In the genomic region with DNA sequence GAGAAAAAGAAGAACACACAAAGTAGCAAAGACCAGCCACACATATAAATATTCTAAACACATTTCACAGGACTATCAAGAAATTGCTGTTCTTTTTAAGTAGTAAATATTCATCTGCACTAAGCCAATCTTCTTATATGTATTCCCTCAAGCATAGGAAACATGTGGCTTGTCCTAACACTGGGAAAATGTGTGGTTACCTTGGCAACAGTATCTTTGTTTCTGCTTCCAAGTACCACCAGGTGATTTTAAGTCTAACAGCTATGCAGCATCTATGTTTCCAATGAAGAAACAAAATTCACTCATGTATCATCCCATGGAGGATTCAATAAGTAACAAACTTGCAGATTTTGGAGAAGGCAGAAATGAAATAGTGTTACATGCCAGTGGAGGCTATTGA, we compare ENCODE assay signal across 20 mouse cellular contexts. TPM values are rescaled to one million over a fixed set of nuclear protein-coding genes. Genes with fewer than 3 reads are reported as not detected.
A peak's percentile ranks its signal among the peaks of the same experiment; 100 is the strongest.
DNase-seq lines count a peak whose midpoint lies in the region; ATAC-seq and TF ChIP-seq lines count a peak whose summit lies in the region.
"Had no signal": no experiment of that assay in that cellular context is flagged by ENCODE, and none has a peak within 500 bp of the region (broad histone marks: within the 10 kb centered on the region; RNA-seq: fewer than 3 reads in every experiment).

No protein-coding gene starts in this region.

- no peaks in the 10 kb centered on the region for H3K36me3 ChIP-seq in forebrain, embryonic 14.5 days (ENCODE audit: control insufficient read depth, insufficient read depth, low read length)
- H3K36me3 ChIP-seq in forebrain, embryonic 13.5 days (ENCODE audit: poor library complexity, severe bottlenecking), result no peaks in the 10 kb centered on the region
- no peaks in the 10 kb centered on the region for H3K36me3 ChIP-seq in hindbrain, postnatal 0 days (ENCODE audit: insufficient read depth, low read length)
- H3K36me3 ChIP-seq in hindbrain, embryonic 13.5 days, result no peaks in the 10 kb centered on the region
- H3K36me3 ChIP-seq in midbrain, embryonic 16.5 days (ENCODE audit: control insufficient read depth, insufficient read depth, low read length), result no peaks in the 10 kb centered on the region
- no peaks in the 10 kb centered on the region for H3K36me3 ChIP-seq in midbrain, embryonic 13.5 days
- H3K36me3 ChIP-seq: forebrain, embryonic 10.5 days; intestine, embryonic 15.5 days had no signal

- H3K27ac ChIP-seq in forebrain, embryonic 14.5 days (ENCODE audit: low read depth, low read length), result no peak overlapping the region
- H3K27ac ChIP-seq in forebrain, embryonic 13.5 days, result no peak overlapping the region
- H3K27ac ChIP-seq in hindbrain, postnatal 0 days, result no peak overlapping the region; the same call in 1 of the 2 replicates
- no peak overlapping the region for H3K27ac ChIP-seq in hindbrain, embryonic 13.5 days
- peak overlapping the region; percentile 60; the same call in 1 of the 2 replicates for H3K27ac ChIP-seq in midbrain, embryonic 16.5 days (ENCODE audit: low read length)
- H3K27ac ChIP-seq in midbrain, embryonic 13.5 days, result no peak overlapping the region
- H3K27ac ChIP-seq: forebrain, embryonic 10.5 days; gastrocnemius, adult 2 months; hindbrain, embryonic 14.5 days; intestine, embryonic 15.5 days had no signal

- no peak overlapping the region for H3K9ac ChIP-seq in forebrain, embryonic 14.5 days (ENCODE audit: low read length)
- H3K9ac ChIP-seq in forebrain, embryonic 13.5 days, result no peak overlapping the region
- no peak overlapping the region for H3K9ac ChIP-seq in hindbrain, postnatal 0 days (replicated peaks; ENCODE audit: low read length)
- H3K9ac ChIP-seq in hindbrain, embryonic 13.5 days, result no peak overlapping the region
- H3K9ac ChIP-seq in midbrain, embryonic 16.5 days (ENCODE audit: low read depth, low read length), result no peak overlapping the region
- H3K9ac ChIP-seq in midbrain, embryonic 13.5 days (replicated peaks), result no peak overlapping the region
- H3K9ac ChIP-seq: hindbrain, embryonic 14.5 days; intestine, embryonic 15.5 days had no signal

- H3K4me2 ChIP-seq in forebrain, embryonic 14.5 days (ENCODE audit: low read length), result no peak overlapping the region
- no peak overlapping the region for H3K4me2 ChIP-seq in forebrain, embryonic 13.5 days
- no peak overlapping the region for H3K4me2 ChIP-seq in hindbrain, postnatal 0 days (ENCODE audit: low read depth, low read length)
- no peak overlapping the region for H3K4me2 ChIP-seq in hindbrain, embryonic 13.5 days
- no peak overlapping the region for H3K4me2 ChIP-seq in midbrain, embryonic 16.5 days (ENCODE audit: low read length)
- H3K4me2 ChIP-seq in midbrain, embryonic 13.5 days (replicated peaks), result no peak overlapping the region
- H3K4me2 ChIP-seq: heart, embryonic 11.5 days; hindbrain, embryonic 14.5 days; intestine, embryonic 15.5 days had no signal

- H3K4me1 ChIP-seq in forebrain, embryonic 14.5 days (ENCODE audit: control insufficient read depth, insufficient read depth, low read length), result no peaks in the 10 kb centered on the region
- H3K4me1 ChIP-seq in forebrain, embryonic 13.5 days, result no peaks in the 10 kb centered on the region
- H3K4me1 ChIP-seq in hindbrain, postnatal 0 days (ENCODE audit: insufficient read depth, low read length), result no peaks in the 10 kb centered on the region
- H3K4me1 ChIP-seq in hindbrain, embryonic 13.5 days (replicated peaks), result no peaks in the 10 kb centered on the region
- peaks cover 16% of the 10 kb centered on the region for H3K4me1 ChIP-seq in midbrain, embryonic 16.5 days (ENCODE audit: control insufficient read depth, insufficient read depth, low read length)
- peaks cover 7% of the 10 kb centered on the region for H3K4me1 ChIP-seq in midbrain, embryonic 13.5 days (replicated peaks)
- H3K4me1 ChIP-seq: forebrain, embryonic 10.5 days had no signal

- H3K9me3 ChIP-seq in forebrain, embryonic 14.5 days (replicated peaks; ENCODE audit: control insufficient read depth, low read length), result no peaks in the 10 kb centered on the region
- no peaks in the 10 kb centered on the region for H3K9me3 ChIP-seq in forebrain, embryonic 13.5 days (replicated peaks)
- no peaks in the 10 kb centered on the region for H3K9me3 ChIP-seq in hindbrain, postnatal 0 days (ENCODE audit: low read length)
- 0 out of 2 replicates have a peak, but pooled peaks cover 3% of the 10 kb centered on the region for H3K9me3 ChIP-seq in hindbrain, embryonic 13.5 days
- H3K9me3 ChIP-seq in midbrain, embryonic 16.5 days (replicated peaks; ENCODE audit: control insufficient read depth, low read length, poor library complexity, severe bottlenecking), result no peaks in the 10 kb centered on the region
- no peaks in the 10 kb centered on the region for H3K9me3 ChIP-seq in midbrain, embryonic 13.5 days
- H3K9me3 ChIP-seq: forebrain, embryonic 10.5 days; intestine, embryonic 15.5 days had no signal

- no peak for ATAC-seq in forebrain, embryonic 14.5 days
- no peak for ATAC-seq in forebrain, embryonic 13.5 days
- ATAC-seq in hindbrain, postnatal 0 days, result no peak
- ATAC-seq in hindbrain, embryonic 13.5 days (ENCODE audit: low FRiP score), result no peak
- ATAC-seq in midbrain, embryonic 16.5 days, result no peak
- ATAC-seq in midbrain, embryonic 13.5 days, result no peak
- ATAC-seq: activated CD4-positive, CD25-positive, alpha-beta regulatory T cell, adult 4 months; forebrain, embryonic 16.5 days; intestine, embryonic 15.5 days had no signal

- TF ChIP-seq CTCF in hindbrain, postnatal 0 days (IDR thresholded peaks at IDR 0.05; ENCODE audit: low read depth), result no peak

- peak; percentile 36 for DNase-seq in forebrain, embryonic 14.5 days (ENCODE audit: low spot score)
- DNase-seq in hindbrain, postnatal 0 days (ENCODE audit: low spot score), result peak; percentile 40
- DNase-seq: adrenal gland, adult 8-10 months; adrenal gland, postnatal 25 days; cerebellum, adult 18-20 months; cerebellum, adult 9-10 months; cerebellum, postnatal 14 days; gastrocnemius, adult 2 months; gastrocnemius, postnatal 14 days; heart, adult 11 months had no signal

- no peaks in the 10 kb centered on the region for H3K27me3 ChIP-seq in forebrain, embryonic 14.5 days (replicated peaks; ENCODE audit: control insufficient read depth, insufficient read depth, low read length)
- no peaks in the 10 kb centered on the region for H3K27me3 ChIP-seq in forebrain, embryonic 13.5 days
- no peaks in the 10 kb centered on the region for H3K27me3 ChIP-seq in hindbrain, postnatal 0 days (ENCODE audit: insufficient read depth, low read length)
- H3K27me3 ChIP-seq in hindbrain, embryonic 13.5 days, result no peaks in the 10 kb centered on the region
- H3K27me3 ChIP-seq in midbrain, embryonic 16.5 days (ENCODE audit: control insufficient read depth, insufficient read depth, low read depth, low read length), result no peaks in the 10 kb centered on the region
- H3K27me3 ChIP-seq in midbrain, embryonic 13.5 days, result no peaks in the 10 kb centered on the region
- H3K27me3 ChIP-seq: intestine, embryonic 15.5 days had no signal

- H3K4me3 ChIP-seq in forebrain, embryonic 14.5 days (ENCODE audit: low read depth, low read length), result no peak overlapping the region
- no peak overlapping the region for H3K4me3 ChIP-seq in forebrain, embryonic 13.5 days
- H3K4me3 ChIP-seq in hindbrain, postnatal 0 days (ENCODE audit: low read length), result no peak overlapping the region
- no peak overlapping the region for H3K4me3 ChIP-seq in hindbrain, embryonic 13.5 days
- no peak overlapping the region for H3K4me3 ChIP-seq in midbrain, embryonic 16.5 days (ENCODE audit: low read depth, low read length)
- H3K4me3 ChIP-seq in midbrain, embryonic 13.5 days (replicated peaks), result no peak overlapping the region
- H3K4me3 ChIP-seq: forebrain, embryonic 10.5 days; gastrocnemius, adult 2 months; intestine, embryonic 15.5 days had no signal

RNA-seq across cellular contexts. Expression of a gene that starts 25.0 kb away (rescaled TPM):
- polyA plus RNA-seq in forebrain, embryonic 14.5 days (2014; fragmentation: Nextera tagmentation; extraction: Ambion mirVana), result 142 and 195 TPM in 2 replicates
- polyA plus RNA-seq in forebrain, embryonic 13.5 days (2015; fragmentation: Nextera tagmentation; extraction: Ambion mirVana), result 148 and 156 TPM in 2 replicates
- total RNA-seq in hindbrain, postnatal 0 days (2014; rRNA removed), result 82.1 and 85.3 TPM in 2 replicates
- 72.4 and 74.4 TPM in 2 replicates for polyA plus RNA-seq in hindbrain, postnatal 0 days (2015; fragmentation: Nextera tagmentation; extraction: Ambion mirVana)
- 133 TPM in 2 replicates for polyA plus RNA-seq in hindbrain, embryonic 13.5 days (2015; fragmentation: Nextera tagmentation; extraction: Ambion mirVana)
- 111 and 127 TPM in 2 replicates for polyA plus RNA-seq in midbrain, embryonic 16.5 days (2015; fragmentation: Nextera tagmentation; extraction: Ambion mirVana)
- polyA plus RNA-seq in midbrain, embryonic 13.5 days (2015; fragmentation: Nextera tagmentation; extraction: Ambion mirVana), result 149 and 152 TPM in 2 replicates
